Mouse (Mus musculus) gastrocnemius, postnatal 10 days (tissue): ENCODE data around the gene Adgrf3. TPM values are rescaled to one million over a fixed set of nuclear protein-coding genes. Genes with fewer than 3 reads are reported as not detected.
"Not testable (repeated sequence)": the region's sequence is repeated elsewhere in the genome, so short reads cannot be mapped to it uniquely, and the experiment has no call there.

ENCODE experiments used
- DNase-seq: peaks from one replicate; pipeline ENCODE4 v3.0.0; 2021; ENCODE audit warnings: mixed read lengths
- long read RNA-seq, 2 experiments: library from polyadenylated mRNA; stranded (forward); transcript quantifications; one replicate each; pipeline ENCODE4 v2.0.0; 2021
- total RNA-seq, 2 experiments: library from RNA; stranded (reverse); gene quantifications; 2 replicates each; pipeline ENCODE4 v1.2.3; 2021

The Adgrf3 gene
- total RNA-seq: not detected
- long read RNA-seq, experiment 1: 0 reads
- long read RNA-seq, experiment 2: 0 reads

- DNase-seq: no peak
Observed at GRCm38 (mm10) chr5:30205493-30205892, at the start of gene Adgrf3. Gene Adgrf3 (minus strand): TSS chr5:30205722.

GRCm38 (mm10) chr5:30247666-30248065 is 42.1 kb upstream of the Adgrf3 start:
- DNase-seq: no peak

GRCm38 (mm10) chr5:30245861-30246416 is 40.4 kb upstream of the Adgrf3 start:
- DNase-seq: no peak

- no peak for DNase-seq
Observed at GRCm38 (mm10) chr5:30243741-30244140, 38.2 kb upstream of the Adgrf3 start.

GRCm38 (mm10) chr5:30242410-30242809 is 36.9 kb upstream of the Adgrf3 start:
- DNase-seq: no peak

GRCm38 (mm10) chr5:30240552-30240951 is 35.0 kb upstream of the Adgrf3 start:
- DNase-seq: no peak

GRCm38 (mm10) chr5:30238533-30238932 is 33.0 kb upstream of the Adgrf3 start:
- DNase-seq: no peak

GRCm38 (mm10) chr5:30235641-30236126 is 30.2 kb upstream of the Adgrf3 start:
- DNase-seq: no peak

GRCm38 (mm10) chr5:30233979-30234378 is 28.5 kb upstream of the Adgrf3 start:
- DNase-seq: no peak

- no peak for DNase-seq
Observed at GRCm38 (mm10) chr5:30233042-30233441, 27.5 kb upstream of the Adgrf3 start.

- peak; percentile 97 for DNase-seq
Observed at GRCm38 (mm10) chr5:30232271-30232971, 26.9 kb upstream of the Adgrf3 start, which contains the start of gene Selenoi. Gene Selenoi (plus strand): TSS chr5:30232581.

- no peak for DNase-seq
Observed at GRCm38 (mm10) chr5:30231891-30232270, 26.4 kb upstream of the Adgrf3 start.

- DNase-seq: no peak
Observed at GRCm38 (mm10) chr5:30230901-30231300, 25.4 kb upstream of the Adgrf3 start.

- DNase-seq: no peak
Observed at GRCm38 (mm10) chr5:30222681-30223080, 17.2 kb upstream of the Adgrf3 start.

- DNase-seq: no peak
Observed at GRCm38 (mm10) chr5:30220666-30221065, 15.1 kb upstream of the Adgrf3 start.

- DNase-seq: no peak
Observed at GRCm38 (mm10) chr5:30219715-30220114, 14.2 kb upstream of the Adgrf3 start.

- no peak for DNase-seq
Observed at GRCm38 (mm10) chr5:30215970-30216369, 10.4 kb upstream of the Adgrf3 start.

GRCm38 (mm10) chr5:30214889-30215288 is 9.4 kb upstream of the Adgrf3 start:
- DNase-seq: peak; percentile 60

- DNase-seq: not testable (repeated sequence)
Observed at GRCm38 (mm10) chr5:30210758-30211157, 5.2 kb upstream of the Adgrf3 start.

GRCm38 (mm10) chr5:30207276-30207675 is 1.8 kb upstream of the Adgrf3 start:
- DNase-seq: no peak

- no peak for DNase-seq
Observed at GRCm38 (mm10) chr5:30205034-30205433, 488 bp downstream of the Adgrf3 start.

- DNase-seq: no peak
Observed at GRCm38 (mm10) chr5:30204441-30204840, 1.1 kb downstream of the Adgrf3 start.

- no peak for DNase-seq
Observed at GRCm38 (mm10) chr5:30203216-30203885, 2.2 kb downstream of the Adgrf3 start.
